Mouse (Mus musculus): ENCODE results near the gene Pcdh9. TPM values are rescaled to one million over a fixed set of nuclear protein-coding genes. Genes with fewer than 3 reads are reported as not detected.

Gene Pcdh9
- polyA plus RNA-seq, 1 experiment from 2014 or later, result 9.4 TPM

GRCm38 (mm10) chr14:93070140-93070539 lies 820.3 kb downstream of the Pcdh9 start:
- Histone ChIP-seq H3K4me2 (no peak overlapping the region), H3K4me3 (ENCODE audit: low read depth, low read length) (no peak overlapping the region), H3K27me3 (ENCODE audit: insufficient read depth, low read length) (no peaks in the 10 kb centered on the region), H3K27ac (ENCODE audit: low read depth) (no peak overlapping the region), H3K4me1 (ENCODE audit: insufficient read depth) (peaks cover 13% of the 10 kb centered on the region; the same call in 1 of the 2 replicates), H3K9ac (no peak overlapping the region), H3K36me3 (ENCODE audit: insufficient read depth) (no peaks in the 10 kb centered on the region), H3K9me3 (ENCODE audit: low read depth, low read length) (no peaks in the 10 kb centered on the region)
- TF ChIP-seq CTCF (IDR thresholded peaks at IDR 0.05; ENCODE audit: low read depth), result no peak
- 32% methylated on average over 4 of the region's 4 CpGs for WGBS
- ATAC-seq (ENCODE audit: insufficient read depth) (no peak), DNase-seq (peak; percentile 19)

GRCm38 (mm10) chr14:93067411-93068336 lies 822.8 kb downstream of the Pcdh9 start:
- DNase-seq, result peak; percentile 89
- H3K4me2 ChIP-seq, result no peak overlapping the region
- no peaks in the 10 kb centered on the region for H3K9me3 ChIP-seq (ENCODE audit: low read depth, low read length)
- whole genome bisulfite sequencing, result 23% methylated on average over 5 of the region's 5 CpGs
- no peaks in the 10 kb centered on the region for H3K27me3 ChIP-seq (ENCODE audit: insufficient read depth, low read length)
- no peak for TF ChIP-seq CTCF (IDR thresholded peaks at IDR 0.05; ENCODE audit: low read depth)
- H3K27ac ChIP-seq (ENCODE audit: low read depth), result peak overlapping the region; percentile 26; the same call in 1 of the 2 replicates
- H3K36me3 ChIP-seq (ENCODE audit: insufficient read depth), result no peaks in the 10 kb centered on the region
- no peak overlapping the region for H3K9ac ChIP-seq
- H3K4me1 ChIP-seq (ENCODE audit: insufficient read depth), result peaks cover 13% of the 10 kb centered on the region; the same call in 1 of the 2 replicates
- no peak overlapping the region for H3K4me3 ChIP-seq (ENCODE audit: low read depth, low read length)
- peak; percentile 93 for ATAC-seq (ENCODE audit: insufficient read depth)

- Histone ChIP-seq H3K4me2 (no peak overlapping the region), H3K4me3 (ENCODE audit: low read depth, low read length) (no peak overlapping the region), H3K27me3 (ENCODE audit: insufficient read depth, low read length) (no peaks in the 10 kb centered on the region), H3K4me1 (ENCODE audit: insufficient read depth) (peaks cover 13% of the 10 kb centered on the region; the same call in 1 of the 2 replicates), H3K27ac (ENCODE audit: low read depth) (peak overlapping the region; percentile 26), H3K36me3 (ENCODE audit: insufficient read depth) (no peaks in the 10 kb centered on the region), H3K9ac (no peak overlapping the region), H3K9me3 (ENCODE audit: low read depth, low read length) (no peaks in the 10 kb centered on the region)
- no peak for TF ChIP-seq CTCF (IDR thresholded peaks at IDR 0.05; ENCODE audit: low read depth)
- ATAC-seq (ENCODE audit: insufficient read depth) (peak; percentile 91), DNase-seq (no peak)
- WGBS, result 32% methylated on average over 8 of the region's 8 CpGs
Measured at GRCm38 (mm10) chr14:93066732-93067410, 823.6 kb downstream of the Pcdh9 start.

GRCm38 (mm10) chr14:93061824-93062620 lies 828.5 kb downstream of the Pcdh9 start:
- TF ChIP-seq CTCF (IDR thresholded peaks at IDR 0.05; ENCODE audit: low read depth), result no peak
- Histone ChIP-seq H3K4me1 (ENCODE audit: insufficient read depth) (0 out of 2 replicates have a peak, but pooled peaks cover 8% of the 10 kb centered on the region), H3K9me3 (ENCODE audit: low read depth, low read length) (no peaks in the 10 kb centered on the region), H3K36me3 (ENCODE audit: insufficient read depth) (no peaks in the 10 kb centered on the region), H3K9ac (no peak overlapping the region), H3K27me3 (ENCODE audit: insufficient read depth, low read length) (no peaks in the 10 kb centered on the region), H3K27ac (ENCODE audit: low read depth) (no peak overlapping the region), H3K4me3 (ENCODE audit: low read depth, low read length) (no peak overlapping the region), H3K4me2 (no peak overlapping the region)
- WGBS, result 53% methylated on average over 5 of the region's 5 CpGs
- DNase-seq, result peak; percentile 37
- ATAC-seq (ENCODE audit: insufficient read depth), result no peak

GRCm38 (mm10) chr14:93058799-93059198 lies 831.7 kb downstream of the Pcdh9 start:
- no peak overlapping the region for H3K4me2 ChIP-seq
- ATAC-seq (ENCODE audit: insufficient read depth) (no peak), DNase-seq (no peak)
- no peak overlapping the region for H3K27ac ChIP-seq (ENCODE audit: low read depth)
- H3K36me3 ChIP-seq (ENCODE audit: insufficient read depth), result no peaks in the 10 kb centered on the region
- H3K4me1 ChIP-seq (ENCODE audit: insufficient read depth), result no peaks in the 10 kb centered on the region
- H3K9ac ChIP-seq, result no peak overlapping the region
- H3K9me3 ChIP-seq (ENCODE audit: low read depth, low read length), result no peaks in the 10 kb centered on the region
- no peak overlapping the region for H3K4me3 ChIP-seq (ENCODE audit: low read depth, low read length)
- TF ChIP-seq CTCF (IDR thresholded peaks at IDR 0.05; ENCODE audit: low read depth), result no peak
- no peaks in the 10 kb centered on the region for H3K27me3 ChIP-seq (ENCODE audit: insufficient read depth, low read length)
- 86% methylated on average over 6 of the region's 6 CpGs for WGBS

- Histone ChIP-seq H3K9me3 (ENCODE audit: low read depth, low read length) (no peaks in the 10 kb centered on the region), H3K36me3 (ENCODE audit: insufficient read depth) (no peaks in the 10 kb centered on the region), H3K4me1 (ENCODE audit: insufficient read depth) (no peaks in the 10 kb centered on the region), H3K27ac (ENCODE audit: low read depth) (no peak overlapping the region), H3K27me3 (ENCODE audit: insufficient read depth, low read length) (no peaks in the 10 kb centered on the region), H3K4me2 (no peak overlapping the region), H3K9ac (no peak overlapping the region), H3K4me3 (ENCODE audit: low read depth, low read length) (no peak overlapping the region)
- no peak for DNase-seq
- 82% methylated on average over 3 of the region's 3 CpGs for WGBS
- ATAC-seq (ENCODE audit: insufficient read depth), result no peak
- no peak for TF ChIP-seq CTCF (IDR thresholded peaks at IDR 0.05; ENCODE audit: low read depth)
Measured at GRCm38 (mm10) chr14:93055997-93056396, 834.5 kb downstream of the Pcdh9 start.
